Mouse (Mus musculus) heart, postnatal 10 days (tissue): Measurements from ENCODE around the gene Slc35d1. TPM values are rescaled to one million over a fixed set of nuclear protein-coding genes. Genes with fewer than 3 reads are reported as not detected.

ENCODE experiments used
- total RNA-seq, 2 experiments: library from RNA; stranded (reverse); gene quantifications; 2 replicates each; pipeline ENCODE4 v1.2.3; 2021

Slc35d1 gene
- total RNA-seq, 2 experiments from 2014 or later: 6.9 to 10.0 TPM

Other genes with a start within 250 kb of the Slc35d1 start
- gene Tctex1d1, start 236.6 kb downstream of the Slc35d1 start, total RNA-seq: under 1 TPM in 1 of 2 experiments, not detected in 1; 0.41 TPM
- not detected for gene Insl5, start 188.3 kb downstream of the Slc35d1 start, total RNA-seq
- gene Mier1, start 100.8 kb downstream of the Slc35d1 start, total RNA-seq: 10 to 100 TPM; 34.6 to 37.3 TPM
- 1 to 10 TPM; 1.1 to 1.4 TPM for gene Wdr78, start 100.6 kb downstream of the Slc35d1 start, total RNA-seq
- gene 4921539E11Rik, start 75.7 kb upstream of the Slc35d1 start, total RNA-seq: not detected
- gene Oma1, start 98.6 kb upstream of the Slc35d1 start, total RNA-seq: 10 to 100 TPM; 16.4 to 18.0 TPM